Mouse (Mus musculus) MEL (cell line): Measurements from ENCODE around the gene H2-Ob. TPM values are rescaled to one million over a fixed set of nuclear protein-coding genes. Genes with fewer than 3 reads are reported as not detected.

Experiments
- DNase-seq: peaks from one replicate; pipeline ENCODE4 v3.0.0; 2011; ENCODE audit warnings: low read depth, low spot score
- H3K27ac ChIP-seq: 2 replicates; pipeline ENCODE4 v1.5.1; 2012; ENCODE audit warnings: low read depth, mild to moderate bottlenecking, control low read depth, low read length, moderate library complexity; ENCODE audit not compliant: control insufficient read depth
- H3K27me3 ChIP-seq, 2 experiments: fragments of 150-350 bp in 1 of 2; sonication (generic) in 1 of 2; 2 replicates each; pipeline ENCODE4 v1.6.1; 2012; ENCODE audit warnings: low read length in 2 of 2, mild to moderate bottlenecking in 2 of 2, improper control_type of control experiment in 1 of 2, moderate library complexity in 1 of 2; ENCODE audit not compliant: insufficient read depth in 2 of 2, control insufficient read depth in 1 of 2
- H3K36me3 ChIP-seq, 2 experiments: 2 replicates each; pipeline ENCODE4 v1.6.1; 2012 to 2014; ENCODE audit warnings: low read length in 2 of 2, improper control_type of control experiment in 1 of 2, inconsistent platforms in 1 of 2, mild to moderate bottlenecking in 1 of 2; ENCODE audit not compliant: insufficient read depth in 2 of 2, control insufficient read depth in 1 of 2
- H3K4me1 ChIP-seq, 2 experiments: fragments of 150-350 bp in 1 of 2; sonication (generic) in 1 of 2; 2 replicates each; pipeline ENCODE4 v1.6.1; 2012; ENCODE audit warnings: low read length in 2 of 2, improper control_type of control experiment in 1 of 2, mild to moderate bottlenecking in 1 of 2; ENCODE audit not compliant: insufficient read depth in 2 of 2, control insufficient read depth in 1 of 2
- H3K4me3 ChIP-seq, 2 experiments: fragments of 150-350 bp in 1 of 2; sonication (generic) in 1 of 2; 2 replicates each; pipeline ENCODE4 v1.5.1; 2012; ENCODE audit warnings: low read depth in 2 of 2, low read length in 2 of 2, mild to moderate bottlenecking in 2 of 2, moderate library complexity in 2 of 2, control low read depth in 1 of 2, improper control_type of control experiment in 1 of 2; ENCODE audit not compliant: control insufficient read depth in 1 of 2, insufficient read depth in 1 of 2
- H3K79me2 ChIP-seq: 2 replicates; pipeline ENCODE4 v1.6.1; 2012; ENCODE audit warnings: mild to moderate bottlenecking, low read length, moderate library complexity; ENCODE audit not compliant: control insufficient read depth, poor library complexity, insufficient read depth
- H3K9ac ChIP-seq: 2 replicates; pipeline ENCODE4 v1.6.1; 2012; ENCODE audit warnings: low read depth, mild to moderate bottlenecking, control low read depth, low read length, moderate library complexity; ENCODE audit not compliant: control insufficient read depth, poor library complexity, severe bottlenecking
- H3K9me3 ChIP-seq: fragments of 150-350 bp; sonication (generic); replicated peaks from 2 replicates; pipeline ENCODE4 v1.6.1; 2012; ENCODE audit warnings: mild to moderate bottlenecking, low read length, improper control_type of control experiment, moderate library complexity; ENCODE audit not compliant: insufficient read depth
- BHLHE40 ChIP-seq: IDR thresholded peaks from 2 replicates; pipeline ENCODE4 v1.6.1; 2012; ENCODE audit warnings: low read depth, mild to moderate bottlenecking, inconsistent platforms, low read length, improper control_type of control experiment, borderline replicate concordance
- CHD2 ChIP-seq: IDR thresholded peaks from 2 replicates; pipeline ENCODE4 v1.6.1; 2011; ENCODE audit warnings: low read length, improper control_type of control experiment
- ELF1 ChIP-seq: IDR thresholded peaks from 2 replicates; pipeline ENCODE4 v1.6.1; 2014; ENCODE audit warnings: low read depth, mild to moderate bottlenecking, inconsistent platforms, low read length, improper control_type of control experiment, moderate library complexity
- ETS1 ChIP-seq: IDR thresholded peaks from 2 replicates; pipeline ENCODE4 v1.6.1; 2012; ENCODE audit warnings: low read depth, mild to moderate bottlenecking, inconsistent platforms, low read length, improper control_type of control experiment, moderate library complexity
- GABPA ChIP-seq: IDR thresholded peaks from 2 replicates; pipeline ENCODE4 v1.6.1; 2012; ENCODE audit warnings: low read depth, mild to moderate bottlenecking, inconsistent platforms, low read length, improper control_type of control experiment, moderate library complexity
- HCFC1 ChIP-seq: IDR thresholded peaks from 2 replicates; pipeline ENCODE4 v1.6.1; 2012; ENCODE audit warnings: low read depth, mild to moderate bottlenecking, inconsistent platforms, low read length, improper control_type of control experiment, moderate library complexity
- JUND ChIP-seq: IDR thresholded peaks from 2 replicates; pipeline ENCODE4 v1.6.1; 2011; ENCODE audit warnings: low read depth, mild to moderate bottlenecking, improper control_type of control experiment, low read length
- KAT2A ChIP-seq: conservative IDR thresholded peaks from 2 replicates; pipeline ENCODE4 v1.6.1; 2012; ENCODE audit warnings: low read depth, low read length, improper control_type of control experiment, inconsistent platforms
- MAFK ChIP-seq: IDR thresholded peaks from 2 replicates; pipeline ENCODE4 v1.6.1; 2011; ENCODE audit warnings: low read depth, mild to moderate bottlenecking, low read length, improper control_type of control experiment, borderline replicate concordance
- MAX ChIP-seq: IDR thresholded peaks from 2 replicates; pipeline ENCODE4 v1.6.1; 2011; ENCODE audit warnings: low read length, improper control_type of control experiment
- MAZ ChIP-seq: IDR thresholded peaks from 2 replicates; pipeline ENCODE4 v1.6.1; 2012; ENCODE audit warnings: low read depth, mild to moderate bottlenecking, inconsistent platforms, low read length, improper control_type of control experiment
- MXI1 ChIP-seq: IDR thresholded peaks from 2 replicates; pipeline ENCODE4 v1.6.1; 2011; ENCODE audit warnings: mild to moderate bottlenecking, low read depth, low read length, improper control_type of control experiment
- MYC ChIP-seq: IDR thresholded peaks from 2 replicates; pipeline ENCODE4 v1.6.1; 2011; ENCODE audit warnings: low read depth, mild to moderate bottlenecking, low read length, improper control_type of control experiment, moderate library complexity
- NELFE ChIP-seq: IDR thresholded peaks from 2 replicates; pipeline ENCODE4 v1.6.1; 2011; ENCODE audit warnings: low read depth, low read length, improper control_type of control experiment
- NRF1 ChIP-seq: IDR thresholded peaks from 2 replicates; pipeline ENCODE4 v1.6.1; 2014; ENCODE audit warnings: low read depth, mild to moderate bottlenecking, inconsistent platforms, low read length, improper control_type of control experiment, moderate library complexity; ENCODE audit not compliant: poor library complexity, insufficient read depth, severe bottlenecking
- POLR2A ChIP-seq, 2 experiments: IDR thresholded peaks; 2 replicates each; pipeline ENCODE4 v1.6.1; 2011 to 2012; ENCODE audit warnings: low read length in 2 of 2, mild to moderate bottlenecking in 2 of 2, control low read depth in 1 of 2, improper control_type of control experiment in 1 of 2, low read depth in 1 of 2, moderate library complexity in 1 of 2; ENCODE audit not compliant: control insufficient read depth in 1 of 2, insufficient read depth in 1 of 2, poor library complexity in 1 of 2
- POLR2AphosphoS5 ChIP-seq: IDR thresholded peaks from 2 replicates; pipeline ENCODE4 v1.6.1; 2012; ENCODE audit warnings: low read depth, borderline replicate concordance, mild to moderate bottlenecking, inconsistent platforms, low read length, moderate library complexity, mixed read lengths
- RAD21 ChIP-seq: IDR thresholded peaks from 2 replicates; pipeline ENCODE4 v1.6.1; 2011; ENCODE audit warnings: mild to moderate bottlenecking, low read depth, low read length, improper control_type of control experiment
- RCOR1 ChIP-seq: IDR thresholded peaks from 2 replicates; pipeline ENCODE4 v1.6.1; 2012; ENCODE audit warnings: low read depth, mild to moderate bottlenecking, inconsistent platforms, low read length, improper control_type of control experiment
- TAL1 ChIP-seq: IDR thresholded peaks from 2 replicates; pipeline ENCODE4 v1.6.1; 2012; ENCODE audit warnings: mild to moderate bottlenecking, inconsistent platforms, low read length, moderate library complexity, mixed read lengths
- TBP ChIP-seq: IDR thresholded peaks from 2 replicates; pipeline ENCODE4 v1.8.0; 2011; ENCODE audit warnings: low read depth, low read length, improper control_type of control experiment
- ZC3H11A ChIP-seq: IDR thresholded peaks from 2 replicates; pipeline ENCODE4 v1.6.1; 2012; ENCODE audit warnings: low read depth, mild to moderate bottlenecking, inconsistent platforms, low read length, improper control_type of control experiment
- ZMIZ1 ChIP-seq: IDR thresholded peaks from 2 replicates; pipeline ENCODE4 v1.6.1; 2012; ENCODE audit warnings: low read depth, mild to moderate bottlenecking, inconsistent platforms, low read length, improper control_type of control experiment, moderate library complexity
- ZNF384 ChIP-seq: IDR thresholded peaks from 2 replicates; pipeline ENCODE4 v1.6.1; 2012; ENCODE audit warnings: low read depth, mild to moderate bottlenecking, inconsistent platforms, low read length, improper control_type of control experiment
- polyA plus RNA-seq, 2 experiments: library from polyadenylated mRNA; stranded (reverse) in 1 of 2; unstranded in 1 of 2; fragments of >175 nt in 1 of 2; fragments of >200 nt in 1 of 2; gene quantifications; 2 replicates each; pipeline versions ENCODE4 v1.2.1 to v1.2.4; 2012; ENCODE audit warnings: low replicate concordance in 2 of 2, low read depth in 1 of 2; ENCODE audit not compliant: insufficient read length in 2 of 2, insufficient read depth in 1 of 2, missing spikeins in 1 of 2
- total RNA-seq: library from RNA; depleted of rRNA; stranded (reverse); fragments of 300-350 nt; gene quantifications from 2 replicates; pipeline ENCODE4 v1.2.3, GENCODE M21; 2012

The H2-Ob gene
- total and polyA plus RNA-seq, 3 experiments, result 0.81 to 2.0 TPM; not detected in 1

GRCm38 (mm10) chr17:34280499-34281038 is 41.9 kb downstream of the H2-Ob start:
- Histone ChIP-seq H3K27ac (no peak overlapping the region), H3K36me3 (no peaks in the 10 kb centered on the region), H3K9ac (no peak overlapping the region), H3K79me2 (no peaks in the 10 kb centered on the region), H3K27me3 (no peaks in the 10 kb centered on the region; a peak in 1 of 4 replicates), H3K4me3 (no peak overlapping the region), H3K9me3 (no peaks in the 10 kb centered on the region), H3K4me1 (no peaks in the 10 kb centered on the region)
- TF ChIP-seq HCFC1 (no peak), TAL1 (no peak), MXI1 (no peak), ZC3H11A (no peak), CHD2 (no peak), KAT2A (no peak), MYC (no peak), NELFE (no peak), POLR2A (IDR thresholded peaks at IDR 0.05; ENCODE audit: control insufficient read depth in 1 of 2, insufficient read depth in 1 of 2, low read depth in 1 of 2, low read length in 2 of 2, poor library complexity in 1 of 2) (no peak), ETS1 (no peak)
- no peak for DNase-seq

GRCm38 (mm10) chr17:34281836-34282235 is 43.1 kb downstream of the H2-Ob start:
- Histone ChIP-seq H3K9ac (no peak overlapping the region), H3K36me3 (no peaks in the 10 kb centered on the region), H3K9me3 (no peaks in the 10 kb centered on the region), H3K79me2 (no peaks in the 10 kb centered on the region)
- TF ChIP-seq RAD21 (no peak), NRF1 (no peak), MAX (no peak), POLR2A (IDR thresholded peaks at IDR 0.05; ENCODE audit: control insufficient read depth in 1 of 2, insufficient read depth in 1 of 2, low read depth in 1 of 2, low read length in 2 of 2, poor library complexity in 1 of 2) (no peak), MAFK (no peak), POLR2AphosphoS5 (no peak), ZMIZ1 (no peak), JUND (no peak), KAT2A (no peak), GABPA (no peak), RCOR1 (no peak), ZNF384 (no peak), BHLHE40 (no peak), CHD2 (no peak), MAZ (no peak), ELF1 (no peak), TBP (no peak)
- TF ChIP-seq, all 39 proteins: peak for 0
- no peaks in the 10 kb centered on the region; a peak in 1 of 4 replicates for H3K27me3 ChIP-seq
- DNase-seq, result no peak
- no peaks in the 10 kb centered on the region for H3K4me1 ChIP-seq
- H3K27ac ChIP-seq, result no peak overlapping the region
- H3K4me3 ChIP-seq, result no peak overlapping the region
